Mouse (Mus musculus) neural tube, embryonic 14.5 days (tissue): Measurements from ENCODE around the gene Mrpl45. TPM values are rescaled to one million over a fixed set of nuclear protein-coding genes. Genes with fewer than 3 reads are reported as not detected.
"Not testable (repeated sequence)": the region's sequence is repeated elsewhere in the genome, so short reads cannot be mapped to it uniquely, and the experiment has no call there.

Experiments
- ATAC-seq: fragments of 200-750 bp; cut with Nextera tagmentation; 2 replicates; pipeline ENCODE4 v1.8.0; 2017; ENCODE audit warnings: low read depth, mild to moderate bottlenecking, moderate TSS enrichment, moderate library complexity
- H3K27ac ChIP-seq: fragments of 300-500 bp; sonication (generic); 2 replicates; pipeline ENCODE4 v1.5.1; 2014; ENCODE audit warnings: low read depth, mild to moderate bottlenecking, control low read depth, low read length, moderate library complexity, mixed read lengths
- H3K27me3 ChIP-seq: fragments of 300-500 bp; sonication (generic); 2 replicates; pipeline ENCODE4 v1.6.1; 2014; ENCODE audit warnings: low read length; ENCODE audit not compliant: control insufficient read depth, insufficient read depth
- H3K36me3 ChIP-seq: fragments of 300-500 bp; sonication (generic); 2 replicates; pipeline ENCODE4 v1.6.1; 2014; ENCODE audit warnings: low read length, mixed read lengths; ENCODE audit not compliant: control insufficient read depth, insufficient read depth
- H3K4me1 ChIP-seq: fragments of 300-500 bp; sonication (generic); 2 replicates; pipeline ENCODE4 v1.6.1; 2014; ENCODE audit warnings: low read length; ENCODE audit not compliant: control insufficient read depth, insufficient read depth
- H3K4me2 ChIP-seq: fragments of 300-500 bp; sonication (generic); 2 replicates; pipeline ENCODE4 v1.6.1; 2014; ENCODE audit warnings: mild to moderate bottlenecking, low read depth, low read length, control low read depth
- H3K4me3 ChIP-seq: fragments of 300-500 bp; sonication (generic); 2 replicates; pipeline ENCODE4 v1.5.1; 2014; ENCODE audit warnings: low read depth, low read length, control low read depth, mixed read lengths
- H3K9ac ChIP-seq: fragments of 300-500 bp; sonication (generic); replicated peaks from 2 replicates; pipeline ENCODE4 v1.6.1; 2014; ENCODE audit warnings: low read depth, mild to moderate bottlenecking, control low read depth, low read length, mixed read lengths
- H3K9me3 ChIP-seq: fragments of 300-500 bp; sonication (generic); 2 replicates; pipeline ENCODE4 v1.6.1; 2016; ENCODE audit warnings: low read length; ENCODE audit not compliant: control insufficient read depth
- WGBS: fragments of 180-500 bp; shearing (Covaris S2); extraction: QIAGEN DNeasy Blood & Tissue Kit; methylation state at CpG from one replicate; pipeline ENCODE4 v1.1.7; 2014; 5-methylcytosine and 5-hydroxymethylcytosine counted together
- polyA plus RNA-seq: library from polyadenylated mRNA; unstranded; fragments of >200 nt; fragmentation: Nextera tagmentation; extraction: Ambion mirVana; gene quantifications from 2 replicates; pipeline ENCODE4 v1.2.1, GENCODE M21; 2014

Mrpl45 gene
- polyA plus RNA-seq, 1 experiment from 2014 or later, result 43.9 TPM

DNA sequence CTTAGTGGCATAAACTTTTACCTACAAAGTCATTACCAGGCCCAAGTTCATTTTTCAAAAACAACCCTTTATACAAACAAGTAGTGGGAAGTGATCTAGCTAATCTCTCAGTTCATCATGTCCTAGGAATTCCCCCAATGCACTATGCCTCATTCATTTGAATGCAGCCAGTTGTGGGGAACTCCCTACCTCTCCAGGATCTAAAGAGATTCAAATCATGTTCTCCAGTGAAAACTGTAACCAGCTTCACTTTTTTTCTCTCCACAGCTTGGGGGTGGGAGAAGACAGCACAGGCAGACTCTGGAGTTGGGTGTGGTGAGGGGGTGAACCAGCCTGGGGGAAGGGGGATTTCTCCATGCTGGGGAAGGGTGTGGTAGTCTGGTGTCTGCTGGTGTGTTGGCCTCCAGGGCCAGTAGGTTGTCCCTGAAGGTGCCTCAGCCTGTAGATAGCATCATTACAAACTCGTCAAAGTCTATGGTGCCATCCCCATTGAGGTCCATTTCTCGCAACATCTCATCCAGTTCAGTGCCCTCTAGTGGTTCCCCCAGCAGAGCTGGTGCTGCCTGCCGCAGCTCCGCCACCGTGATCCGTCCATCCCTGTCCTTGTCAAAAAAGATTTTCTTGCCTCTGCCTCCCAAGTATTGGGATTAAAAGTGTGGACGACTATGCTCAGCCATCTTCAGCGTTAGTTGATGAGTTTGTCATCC is 6.5 kb downstream of the Mrpl45 start:
- not testable (repeated sequence) for H3K27me3 ChIP-seq, H3K9me3 ChIP-seq, H3K4me2 ChIP-seq, H3K4me3 ChIP-seq, H3K9ac ChIP-seq, ATAC-seq, H3K4me1 ChIP-seq, H3K27ac ChIP-seq
- peaks cover 17% of the 10 kb centered on the region for H3K36me3 ChIP-seq
- WGBS, result 89% methylated on average over 8 of the region's 8 CpGs

DNA sequence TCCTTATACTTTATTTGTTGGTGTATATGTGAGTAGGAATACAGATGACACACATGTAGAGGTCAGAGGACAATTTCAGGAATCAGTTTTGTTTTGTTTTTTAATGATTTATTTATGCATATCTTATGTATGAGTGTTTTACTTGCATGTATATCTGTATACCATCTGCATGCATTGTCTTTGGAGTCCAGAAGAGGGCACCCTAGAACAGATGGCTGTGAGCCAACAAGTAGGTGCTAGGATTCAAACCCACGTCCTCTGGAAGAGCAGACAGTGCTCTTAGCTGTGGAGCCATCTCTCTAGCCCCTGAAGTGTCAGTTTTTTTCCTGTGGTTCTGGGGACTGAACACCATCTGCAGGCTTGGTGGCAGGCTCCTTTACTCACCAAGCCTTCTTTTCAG is 9.7 kb downstream of the Mrpl45 start:
- Histone ChIP-seq H3K36me3 (peaks cover 22% of the 10 kb centered on the region), H3K9ac (no peak overlapping the region), H3K27ac (no peak overlapping the region), H3K4me2 (no peak overlapping the region), H3K4me3 (no peak overlapping the region), H3K9me3 (no peaks in the 10 kb centered on the region), H3K4me1 (no peaks in the 10 kb centered on the region), H3K27me3 (no peaks in the 10 kb centered on the region)
- 71% methylated on average over 1 of the region's 1 CpGs for WGBS
- no peak for ATAC-seq

DNA sequence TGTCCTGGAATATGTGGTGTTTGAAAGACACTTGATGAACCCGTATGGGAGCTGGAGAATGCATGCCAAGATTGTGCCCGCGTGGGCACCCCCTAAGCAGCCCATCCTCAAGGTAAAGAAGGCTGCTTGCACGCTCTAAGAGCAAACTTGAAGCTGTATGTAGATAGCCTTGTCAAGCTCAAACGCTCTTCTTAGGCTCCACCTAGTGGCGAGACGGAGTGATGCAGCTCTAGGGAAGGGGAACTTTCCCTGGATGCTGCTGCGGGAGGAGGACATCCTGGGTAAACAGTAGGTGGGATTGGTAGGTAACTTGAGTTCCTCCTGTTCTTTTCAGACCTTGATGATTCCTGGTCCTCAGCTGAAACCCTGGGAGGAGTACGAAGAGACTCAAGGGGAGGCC is 12.6 kb downstream of the Mrpl45 start:
- Histone ChIP-seq H3K9me3 (no peaks in the 10 kb centered on the region), H3K27ac (no peak overlapping the region), H3K4me2 (no peak overlapping the region), H3K4me3 (no peak overlapping the region), H3K27me3 (no peaks in the 10 kb centered on the region), H3K9ac (no peak overlapping the region), H3K36me3 (peaks cover 21% of the 10 kb centered on the region), H3K4me1 (0 out of 2 replicates have a peak, but pooled peaks cover 4% of the 10 kb centered on the region)
- ATAC-seq, result no peak
- WGBS, result 25% methylated on average over 9 of the region's 9 CpGs

DNA sequence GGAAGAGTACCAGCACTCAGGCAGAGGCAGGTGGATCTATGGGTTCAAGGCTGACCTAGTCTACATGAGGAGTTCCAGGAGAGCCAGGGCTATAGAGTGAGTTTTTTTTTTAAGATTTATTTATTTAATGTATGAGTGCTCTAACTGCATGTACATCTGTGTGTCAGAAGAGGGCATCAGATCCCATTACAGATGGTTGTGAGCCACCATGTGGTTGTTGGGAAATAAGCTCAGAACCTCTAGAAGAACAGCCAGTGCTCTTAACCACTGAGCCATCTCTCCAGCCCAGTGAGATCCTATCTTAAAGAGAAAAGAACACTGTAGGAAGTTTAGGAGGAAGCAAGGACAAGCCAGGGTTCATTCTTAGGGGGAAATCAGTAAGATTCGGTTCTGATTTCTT is 14.8 kb downstream of the Mrpl45 start:
- no peak for ATAC-seq
- no peaks in the 10 kb centered on the region for H3K9me3 ChIP-seq
- H3K27me3 ChIP-seq, result no peaks in the 10 kb centered on the region
- no peak overlapping the region for H3K27ac ChIP-seq
- WGBS, result 95% methylated on average over 1 of the region's 1 CpGs
- peaks cover 12% of the 10 kb centered on the region for H3K36me3 ChIP-seq
- no peak overlapping the region for H3K4me3 ChIP-seq
- no peak overlapping the region for H3K9ac ChIP-seq
- 0 out of 2 replicates have a peak, but pooled peaks cover 4% of the 10 kb centered on the region for H3K4me1 ChIP-seq
- H3K4me2 ChIP-seq, result no peak overlapping the region

DNA sequence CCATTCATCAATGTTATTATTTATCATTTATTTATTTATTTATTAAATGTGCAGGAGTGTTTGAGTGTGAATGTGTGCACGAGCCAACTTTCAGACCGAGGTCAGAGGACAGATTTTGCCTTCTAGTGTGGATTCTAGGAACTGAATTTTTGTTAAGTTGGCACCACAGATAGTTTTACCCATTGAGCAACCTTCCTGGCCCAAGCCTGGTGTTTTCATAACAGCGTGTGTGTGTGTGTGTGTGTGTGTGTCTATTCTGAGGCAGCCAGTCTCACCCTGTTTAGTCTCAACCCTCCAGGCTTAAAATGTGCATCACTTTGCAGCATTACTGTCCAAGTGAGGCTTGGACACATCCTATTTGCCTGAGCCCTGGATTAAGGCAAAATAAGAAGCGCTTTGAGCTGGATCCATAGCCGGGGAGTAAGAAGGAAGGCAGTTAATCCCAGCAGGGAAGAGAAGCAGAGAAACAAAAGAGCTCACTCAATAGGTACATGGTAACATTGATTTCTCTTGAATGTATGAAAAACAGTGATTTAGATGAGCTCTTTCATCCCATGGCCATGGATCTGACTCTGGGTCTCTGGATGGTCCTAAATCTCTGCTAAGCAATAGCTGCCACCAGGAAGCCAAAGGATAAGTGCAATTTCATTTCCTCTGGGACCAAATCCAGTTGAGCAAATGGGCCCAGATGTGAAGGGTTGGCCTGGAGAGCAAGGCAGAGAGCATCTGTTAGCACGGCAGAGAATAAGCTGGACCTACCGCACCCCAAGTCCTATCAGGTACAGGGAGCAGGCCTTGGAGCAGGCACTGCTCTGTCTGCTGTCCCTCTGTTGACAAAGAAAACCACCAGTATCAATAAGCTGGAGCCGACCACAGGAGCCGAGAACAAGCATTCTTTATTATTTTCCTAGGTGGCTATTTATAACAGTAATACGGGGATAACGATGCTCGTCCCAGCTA is 16.0 kb downstream of the Mrpl45 start:
- Histone ChIP-seq H3K4me2 (no peak overlapping the region), H3K9ac (no peak overlapping the region)
- 72% methylated on average over 12 of the region's 12 CpGs for WGBS

DNA sequence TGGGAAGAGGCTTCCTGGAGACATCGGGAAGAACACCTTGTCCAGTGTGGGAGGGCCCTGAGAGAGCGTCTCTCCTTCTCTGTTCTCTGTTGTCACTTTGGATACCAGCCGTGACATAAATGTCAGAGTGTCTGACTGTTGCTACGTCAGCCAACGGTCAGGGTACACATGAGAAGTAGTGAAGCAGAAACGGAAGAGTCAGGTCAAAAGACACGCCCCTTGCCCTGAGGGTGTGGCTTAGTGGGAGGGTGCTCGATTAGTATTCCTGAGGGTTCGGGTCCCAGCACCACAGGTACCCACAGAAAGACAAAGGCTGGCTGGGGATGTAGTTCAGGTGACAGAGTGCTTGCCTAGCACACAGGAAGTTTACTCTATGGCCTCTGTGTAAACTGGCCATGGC is 17.5 kb downstream of the Mrpl45 start:
- WGBS, result 48% methylated on average over 9 of the region's 9 CpGs
- Histone ChIP-seq H3K9ac (no peak overlapping the region), H3K9me3 (no peaks in the 10 kb centered on the region), H3K4me2 (no peak overlapping the region), H3K27ac (no peak overlapping the region), H3K27me3 (no peaks in the 10 kb centered on the region), H3K4me3 (no peak overlapping the region), H3K4me1 (0 out of 2 replicates have a peak, but pooled peaks cover 4% of the 10 kb centered on the region), H3K36me3 (peaks cover 5% of the 10 kb centered on the region; the same call in 1 of the 2 replicates)
- no peak for ATAC-seq

More for the DNA sequence above, 16.0 kb downstream of the Mrpl45 start:
- no peaks in the 10 kb centered on the region for H3K27me3 ChIP-seq
- peaks cover 10% of the 10 kb centered on the region for H3K36me3 ChIP-seq
- H3K4me1 ChIP-seq, result 0 out of 2 replicates have a peak, but pooled peaks cover 4% of the 10 kb centered on the region
- no peak overlapping the region for H3K4me3 ChIP-seq
- no peak overlapping the region for H3K27ac ChIP-seq
- no peak for ATAC-seq
- H3K9me3 ChIP-seq, result no peaks in the 10 kb centered on the region

DNA sequence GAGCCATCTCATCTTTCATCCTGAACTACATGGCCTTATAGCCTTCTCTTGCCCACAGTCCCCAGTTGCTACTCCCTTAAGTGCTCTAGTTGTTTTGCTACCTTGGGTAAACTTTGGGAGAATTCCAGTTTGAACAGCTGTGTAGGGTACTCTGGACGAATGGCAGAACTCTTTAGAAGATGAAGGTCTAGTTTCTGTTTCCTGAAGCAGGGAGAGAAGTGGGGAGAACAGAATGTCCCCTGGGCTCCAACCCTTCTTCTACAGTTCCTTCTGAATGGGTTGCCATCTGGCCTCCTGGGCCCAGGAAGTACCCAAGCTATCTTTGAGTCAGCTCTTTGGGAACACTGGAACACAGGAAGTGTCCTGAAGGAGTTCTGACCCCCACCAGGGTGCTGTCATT is 18.4 kb downstream of the Mrpl45 start:
- Histone ChIP-seq H3K4me3 (no peak overlapping the region), H3K9me3 (no peaks in the 10 kb centered on the region), H3K36me3 (peaks cover 4% of the 10 kb centered on the region; the same call in 1 of the 2 replicates), H3K27ac (no peak overlapping the region), H3K4me1 (0 out of 2 replicates have a peak, but pooled peaks cover 4% of the 10 kb centered on the region), H3K27me3 (no peaks in the 10 kb centered on the region), H3K4me2 (no peak overlapping the region), H3K9ac (no peak overlapping the region)
- WGBS, result 64% methylated on average over 1 of the region's 1 CpGs
- ATAC-seq, result no peak

DNA sequence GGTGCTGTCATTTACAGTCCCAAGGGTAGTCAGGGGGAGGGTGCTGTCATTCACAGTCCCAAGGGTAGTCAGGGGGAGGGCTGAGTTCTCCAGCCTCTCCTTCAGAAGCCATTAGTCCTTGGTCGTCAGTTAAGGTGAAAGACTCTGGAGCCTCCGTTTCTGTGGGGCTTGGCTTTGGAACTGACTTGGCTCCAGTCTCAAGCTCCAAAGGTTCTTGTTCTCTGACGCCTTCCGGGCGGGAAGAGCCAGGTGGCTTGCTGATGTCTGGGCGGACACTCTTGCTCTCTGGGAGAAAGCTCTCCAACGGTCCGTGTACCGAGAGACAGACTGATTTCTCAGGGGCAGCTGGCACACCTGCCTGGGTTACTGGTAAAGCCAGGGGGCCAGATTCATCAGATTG is 18.9 kb downstream of the Mrpl45 start:
- no peak for ATAC-seq
- H3K4me1 ChIP-seq, result 0 out of 2 replicates have a peak, but pooled peaks cover 4% of the 10 kb centered on the region
- H3K9ac ChIP-seq, result no peak overlapping the region
- no peaks in the 10 kb centered on the region for H3K9me3 ChIP-seq
- WGBS, result 86% methylated on average over 9 of the region's 9 CpGs
- no peak overlapping the region for H3K4me2 ChIP-seq
- no peaks in the 10 kb centered on the region for H3K27me3 ChIP-seq
- H3K4me3 ChIP-seq, result no peak overlapping the region
- no peak overlapping the region for H3K27ac ChIP-seq
- no peaks in the 10 kb centered on the region for H3K36me3 ChIP-seq

DNA sequence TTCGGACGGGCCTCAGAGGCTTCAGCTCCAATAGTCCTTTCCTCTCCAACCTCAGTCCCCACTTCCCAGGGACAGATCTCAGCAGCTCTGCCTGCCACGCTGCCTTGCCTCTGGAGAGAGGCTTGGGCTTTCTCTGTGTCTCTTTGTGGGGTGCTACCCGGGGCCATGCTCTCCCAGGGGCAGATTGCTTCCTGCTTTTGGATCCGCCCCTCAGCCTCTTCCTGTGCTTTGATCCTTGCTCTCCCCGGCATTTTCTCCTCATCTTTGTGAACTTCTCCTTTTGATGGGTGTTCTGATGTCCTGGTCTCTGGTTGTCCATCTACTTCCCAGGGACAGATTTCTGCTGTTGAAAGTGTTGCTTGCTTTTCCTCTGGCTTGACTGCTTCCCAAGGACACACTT is 20.7 kb downstream of the Mrpl45 start:
- Histone ChIP-seq H3K9me3 (no peaks in the 10 kb centered on the region), H3K4me3 (no peak overlapping the region), H3K9ac (no peak overlapping the region), H3K27me3 (no peaks in the 10 kb centered on the region), H3K27ac (no peak overlapping the region), H3K4me1 (0 out of 2 replicates have a peak, but pooled peaks cover 4% of the 10 kb centered on the region), H3K4me2 (no peak overlapping the region), H3K36me3 (no peaks in the 10 kb centered on the region)
- WGBS, result 49% methylated on average over 6 of the region's 6 CpGs
- ATAC-seq, result no peak
